Mouse (Mus musculus): ENCODE data around the gene Muc13.

Gene Muc13

GRCm38 (mm10) chr16:33793846-33794791 lies at the start of gene Muc13:
Muc13 (plus strand) TSS chr16:33794037.
- no peak for DNase-seq (ENCODE audit: low read depth, low spot score)

- no peak for DNase-seq (ENCODE audit: low read depth, low spot score)
Observed at GRCm38 (mm10) chr16:33744622-33745419, 49.0 kb upstream of the Muc13 start.

- no peak for DNase-seq (ENCODE audit: low read depth, low spot score)
Observed at GRCm38 (mm10) chr16:33745457-33745856, 48.4 kb upstream of the Muc13 start.

- no peak for DNase-seq (ENCODE audit: low read depth, low spot score)
Observed at GRCm38 (mm10) chr16:33746074-33746676, 47.7 kb upstream of the Muc13 start.

DNA sequence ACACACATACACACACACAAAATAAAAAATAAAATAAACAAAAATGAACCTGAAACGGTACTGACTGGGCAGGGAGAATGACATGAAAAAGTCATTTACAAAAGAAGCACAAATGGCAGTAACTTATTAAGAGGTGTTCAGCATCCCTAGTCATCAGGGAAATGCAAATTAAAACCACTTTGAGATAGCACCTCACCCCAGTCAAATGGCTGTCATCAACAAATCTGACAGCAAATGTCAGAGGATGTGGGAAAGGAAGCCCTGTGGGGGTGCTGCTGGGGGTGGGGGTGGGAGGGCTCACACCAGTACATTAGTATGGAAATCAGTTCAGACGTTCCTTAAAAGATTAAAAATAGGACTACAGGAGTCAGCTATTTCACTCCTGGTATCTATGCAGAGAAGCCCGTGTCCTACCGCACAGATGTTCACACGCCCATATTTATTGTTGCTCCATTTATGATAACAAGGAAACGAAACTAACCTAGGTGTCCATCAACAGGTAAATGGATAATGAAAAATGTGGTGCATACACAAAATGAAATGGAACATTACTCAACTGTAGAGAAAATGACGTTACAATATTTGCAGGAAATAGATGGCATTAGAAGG lies 46.4 kb upstream of the Muc13 start:
- no peak for DNase-seq (ENCODE audit: low read depth, low spot score)

GRCm38 (mm10) chr16:33747994-33748393 lies 45.8 kb upstream of the Muc13 start:
- DNase-seq (ENCODE audit: low read depth, low spot score): no peak

- DNase-seq (ENCODE audit: low read depth, low spot score): no peak
Observed at GRCm38 (mm10) chr16:33751152-33751551, 42.7 kb upstream of the Muc13 start.

GRCm38 (mm10) chr16:33751590-33751989 lies 42.2 kb upstream of the Muc13 start:
- no peak for DNase-seq (ENCODE audit: low read depth, low spot score)

DNA sequence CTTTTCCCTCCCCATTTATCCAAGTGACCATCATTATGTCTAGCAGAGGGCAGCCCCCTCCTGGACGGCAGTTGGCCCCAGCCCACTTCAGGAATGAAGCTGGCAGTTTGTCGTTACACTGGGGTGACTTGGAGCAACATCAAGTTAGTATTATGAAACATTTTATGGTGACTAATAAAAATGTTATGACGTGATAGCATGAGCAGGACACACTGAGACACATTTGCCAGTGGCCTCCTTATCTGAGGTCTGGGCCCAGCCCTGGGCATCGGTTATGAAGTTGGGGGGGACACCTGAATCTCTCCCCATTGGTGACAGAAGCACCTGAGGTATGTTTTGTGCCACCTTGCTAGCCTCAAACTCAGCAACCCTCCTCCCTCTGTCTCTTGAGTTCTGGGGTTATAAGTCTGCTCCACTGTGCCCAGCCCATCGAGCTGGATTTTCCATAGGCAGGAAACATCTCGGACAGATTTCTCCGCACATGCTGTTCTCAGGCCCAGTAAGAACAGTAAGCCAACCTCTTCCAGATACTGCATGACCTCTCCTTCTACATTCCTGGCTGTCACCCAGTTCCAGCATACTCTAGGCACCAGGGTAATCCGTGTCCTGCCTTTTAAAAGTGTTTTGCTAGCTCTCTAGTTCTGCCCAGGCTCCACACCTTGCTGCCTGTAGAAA lies 40.8 kb upstream of the Muc13 start:
- DNase-seq (ENCODE audit: low read depth, low spot score): no peak

- no peak for DNase-seq (ENCODE audit: low read depth, low spot score)
Observed at GRCm38 (mm10) chr16:33755293-33755692, 38.5 kb upstream of the Muc13 start.

DNA sequence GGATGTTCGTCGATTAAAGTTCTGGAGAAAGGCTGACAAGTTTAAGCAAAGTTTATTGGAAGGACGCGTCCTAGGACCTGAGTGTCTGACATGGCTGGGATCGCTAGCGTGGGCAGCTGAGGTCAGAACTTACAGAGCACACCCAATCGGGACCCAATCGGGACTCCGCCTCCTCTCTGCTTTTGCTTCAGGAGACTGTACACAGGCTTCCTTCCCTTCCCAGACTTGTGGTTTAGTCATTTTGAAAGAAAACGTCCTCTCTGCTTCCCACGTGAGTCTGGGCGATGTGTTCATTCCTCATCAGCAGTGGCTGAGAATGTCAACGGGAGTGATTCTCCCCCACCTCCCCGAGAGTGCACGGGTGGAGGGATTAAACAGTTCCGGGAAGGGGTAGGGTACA lies 37.9 kb upstream of the Muc13 start:
- DNase-seq (ENCODE audit: low read depth, low spot score): no peak

GRCm38 (mm10) chr16:33756396-33756795 lies 37.4 kb upstream of the Muc13 start:
- no peak for DNase-seq (ENCODE audit: low read depth, low spot score)

GRCm38 (mm10) chr16:33759207-33759606 lies 34.6 kb upstream of the Muc13 start:
- DNase-seq (ENCODE audit: low read depth, low spot score): no peak

GRCm38 (mm10) chr16:33760542-33760941 lies 33.3 kb upstream of the Muc13 start:
- no peak for DNase-seq (ENCODE audit: low read depth, low spot score)

GRCm38 (mm10) chr16:33760996-33761395 lies 32.8 kb upstream of the Muc13 start:
- DNase-seq (ENCODE audit: low read depth, low spot score): no peak

DNA sequence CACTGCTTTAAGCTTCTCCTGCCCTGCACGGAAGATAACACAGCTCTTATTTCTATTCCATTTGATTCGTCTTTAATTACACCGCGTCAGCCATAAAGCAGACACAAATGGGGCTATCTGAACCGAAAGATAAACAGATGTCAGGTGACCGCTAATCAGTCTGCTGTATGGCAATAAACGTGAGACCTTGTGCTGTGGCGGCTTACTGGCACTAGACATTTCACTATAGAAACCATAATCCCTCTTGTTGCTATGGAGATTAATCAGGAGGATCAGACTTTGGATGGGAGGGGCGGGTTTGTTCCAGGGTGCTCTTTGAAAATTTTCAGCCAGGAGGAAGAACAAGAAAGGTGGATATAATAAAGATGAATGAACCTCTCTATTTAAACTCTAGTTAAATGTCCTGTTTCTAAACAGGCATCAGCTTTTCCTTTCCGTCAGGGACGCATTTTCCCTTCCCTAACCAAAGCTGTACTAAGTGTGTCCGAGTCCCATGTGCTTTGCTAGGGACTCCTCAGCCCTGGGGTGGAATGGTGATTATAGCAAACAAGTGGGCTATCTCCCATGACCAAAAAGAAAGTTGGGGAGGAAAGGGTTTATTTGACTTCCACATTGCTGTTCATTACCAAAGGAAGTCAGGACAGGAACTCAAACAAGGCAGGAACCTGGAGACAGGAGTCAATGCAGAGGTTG lies 29.2 kb upstream of the Muc13 start:
- DNase-seq (ENCODE audit: low read depth, low spot score): no peak

DNA sequence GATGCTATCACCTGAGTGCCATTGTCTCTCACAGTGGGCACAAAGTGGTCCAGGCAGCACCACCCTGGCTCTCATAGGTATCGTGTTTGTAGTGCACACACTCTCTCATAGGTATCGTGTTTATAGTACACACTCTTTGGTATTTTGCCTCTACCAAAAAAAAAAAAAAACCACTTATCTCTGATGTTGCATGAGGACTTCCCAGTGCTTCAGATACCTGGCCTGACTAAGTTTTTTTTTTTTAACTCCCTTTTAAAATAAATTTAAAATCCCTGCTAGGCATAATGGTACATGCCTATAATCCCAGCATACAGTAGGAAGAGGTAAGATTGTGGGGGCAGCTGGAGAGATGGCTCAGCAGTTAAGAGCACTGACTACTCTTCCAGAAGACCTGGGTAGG lies 28.4 kb upstream of the Muc13 start:
- DNase-seq (ENCODE audit: low read depth, low spot score): no peak

GRCm38 (mm10) chr16:33766309-33766708 lies 27.5 kb upstream of the Muc13 start:
- DNase-seq (ENCODE audit: low read depth, low spot score): no peak

- no peak for DNase-seq (ENCODE audit: low read depth, low spot score)
Observed at GRCm38 (mm10) chr16:33766757-33767156, 27.1 kb upstream of the Muc13 start.

- DNase-seq (ENCODE audit: low read depth, low spot score): no peak
Observed at GRCm38 (mm10) chr16:33768491-33769278, 25.2 kb upstream of the Muc13 start.
